Mouse (Mus musculus): ENCODE measurements at regions not wholly inside any gene's neighbourhood (a gene's known extent, or its start where the extent isn't known, plus 50 kb on each side); places are given as distances from the start of the nearest gene placed in this dataset.

DNA sequence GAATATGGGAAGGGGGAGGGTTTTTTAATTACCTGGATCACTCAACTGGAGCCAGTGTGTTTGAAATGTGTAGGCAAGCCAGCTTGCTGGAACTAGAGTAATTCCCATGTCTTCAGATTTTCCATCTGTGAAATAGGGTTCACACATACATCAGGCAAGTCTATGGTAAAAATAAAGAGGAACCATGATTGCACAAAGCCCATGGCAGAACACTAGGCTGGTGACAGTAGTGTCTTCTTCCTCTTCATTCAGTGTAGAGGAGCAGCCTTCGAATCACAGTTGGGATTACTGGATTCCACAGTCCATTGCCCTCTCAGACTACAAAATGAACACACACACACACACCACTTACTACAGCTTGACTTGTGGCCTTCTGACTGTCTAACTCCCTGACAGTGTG, 2150.5 kb upstream of the Gm7489 start:
- DNase-seq (ENCODE audit: low read depth, low spot score) = no peak
- Histone ChIP-seq H3K36me3 (ENCODE audit: control insufficient read depth in 1 of 2, insufficient read depth in 2 of 2, low read length in 2 of 2) (no peaks in the 10 kb centered on the region), H3K27me3 (ENCODE audit: control insufficient read depth in 1 of 2, insufficient read depth in 2 of 2, low read length in 2 of 2) (peaks cover 0 to 6% of the 10 kb centered on the region in 2 experiments), H3K9me3 (replicated peaks; ENCODE audit: insufficient read depth, low read length) (no peaks in the 10 kb centered on the region), H3K4me1 (ENCODE audit: control insufficient read depth in 1 of 2, insufficient read depth in 2 of 2, low read length in 2 of 2) (no peaks in the 10 kb centered on the region), H3K4me3 (ENCODE audit: control insufficient read depth in 1 of 2, insufficient read depth in 1 of 2, low read depth in 2 of 2, low read length in 2 of 2) (no peak overlapping the region), H3K79me2 (ENCODE audit: control insufficient read depth, insufficient read depth, low read length, poor library complexity) (no peaks in the 10 kb centered on the region), H3K9ac (ENCODE audit: control insufficient read depth, low read depth, low read length, poor library complexity, severe bottlenecking) (no peak overlapping the region), H3K27ac (ENCODE audit: control insufficient read depth, low read depth, low read length) (no peak overlapping the region)
- TF ChIP-seq TCF12 (IDR thresholded peaks at IDR 0.05; ENCODE audit: low read depth, low read length) (no peak), TBP (IDR thresholded peaks at IDR 0.05; ENCODE audit: low read depth, low read length) (no peak), TAL1 (IDR thresholded peaks at IDR 0.05; ENCODE audit: low read length) (no peak), MAZ (IDR thresholded peaks at IDR 0.05; ENCODE audit: low read depth, low read length) (no peak), ELF1 (IDR thresholded peaks at IDR 0.05; ENCODE audit: low read depth, low read length) (no peak), MYC (IDR thresholded peaks at IDR 0.05; ENCODE audit: low read depth, low read length) (no peak), MYB (IDR thresholded peaks at IDR 0.05; ENCODE audit: low read depth, low read length) (no peak), GATA1 (IDR thresholded peaks at IDR 0.05; ENCODE audit: low read depth, low read length) (no peak), ETS1 (IDR thresholded peaks at IDR 0.05; ENCODE audit: low read depth, low read length) (no peak), USF2 (IDR thresholded peaks at IDR 0.05; ENCODE audit: borderline replicate concordance in 1 of 2, insufficient read depth in 1 of 2, low read depth in 1 of 2, low read length in 2 of 2) (no peak)
